Mouse (Mus musculus) heart, embryonic 14.5 days (tissue): ENCODE results near the gene Ykt6. TPM values are rescaled to one million over a fixed set of nuclear protein-coding genes. Genes with fewer than 3 reads are reported as not detected.
"Not testable (repeated sequence)": the region's sequence is repeated elsewhere in the genome, so short reads cannot be mapped to it uniquely, and the experiment has no call there.

Experiments used
- ATAC-seq: fragments of 200-750 bp; cut with Nextera tagmentation; 2 replicates; pipeline ENCODE4 v1.8.0; 2017; ENCODE audit warnings: low read depth, moderate TSS enrichment; ENCODE audit not compliant: insufficient number of reproducible peaks, insufficient read depth, low FRiP score
- H3K27ac ChIP-seq, 2 experiments: fragments of 200-500 bp in 1 of 2; fragments of 300-500 bp in 1 of 2; sonication (generic) in 1 of 2; replicated peaks in 1 of 2; 2 replicates each; pipeline ENCODE4 v1.5.1; 2012 to 2014; ENCODE audit warnings: low read depth in 2 of 2, low read length in 2 of 2, control low read depth in 1 of 2, mild to moderate bottlenecking in 1 of 2, mixed read lengths in 1 of 2; ENCODE audit not compliant: control insufficient read depth in 1 of 2, insufficient read depth in 1 of 2
- H3K27me3 ChIP-seq: fragments of 300-500 bp; sonication (generic); 2 replicates; pipeline ENCODE4 v1.6.1; 2014; ENCODE audit warnings: mild to moderate bottlenecking, low read length, control low read depth; ENCODE audit not compliant: control insufficient read depth, insufficient read depth
- H3K36me3 ChIP-seq: fragments of 300-500 bp; sonication (generic); 2 replicates; pipeline ENCODE4 v1.6.1; 2014; ENCODE audit warnings: mild to moderate bottlenecking, control low read depth, low read length, mixed read lengths; ENCODE audit not compliant: control insufficient read depth, insufficient read depth
- H3K4me1 ChIP-seq, 2 experiments: fragments of 200-500 bp in 1 of 2; fragments of 300-500 bp in 1 of 2; sonication (generic) in 1 of 2; 2 replicates each; pipeline ENCODE4 v1.6.1; 2012 to 2014; ENCODE audit warnings: low read length in 2 of 2, control low read depth in 1 of 2, mixed read lengths in 1 of 2; ENCODE audit not compliant: control insufficient read depth in 2 of 2, insufficient read depth in 2 of 2
- H3K4me2 ChIP-seq: fragments of 300-500 bp; sonication (generic); 2 replicates; pipeline ENCODE4 v1.6.1; 2014; ENCODE audit warnings: mild to moderate bottlenecking, low read length
- H3K4me3 ChIP-seq, 2 experiments: fragments of 200-500 bp in 1 of 2; fragments of 300-500 bp in 1 of 2; sonication (generic) in 1 of 2; 2 replicates each; pipeline ENCODE4 v1.5.1; 2012 to 2014; ENCODE audit warnings: low read length in 2 of 2, mild to moderate bottlenecking in 2 of 2, control low read depth in 1 of 2, low read depth in 1 of 2, moderate library complexity in 1 of 2; ENCODE audit not compliant: control insufficient read depth in 1 of 2, insufficient read depth in 1 of 2
- H3K9ac ChIP-seq: fragments of 300-500 bp; sonication (generic); 2 replicates; pipeline ENCODE4 v1.6.1; 2014; ENCODE audit warnings: mild to moderate bottlenecking, low read length
- H3K9me3 ChIP-seq: fragments of 300-500 bp; sonication (generic); 2 replicates; pipeline ENCODE4 v1.6.1; 2016; ENCODE audit warnings: low read length, control low read depth; ENCODE audit not compliant: control insufficient read depth
- WGBS: fragments of 180-500 bp; shearing (Covaris S2); extraction: QIAGEN DNeasy Blood & Tissue Kit; methylation state at CpG from one replicate; pipeline ENCODE4 v1.1.7; 2014; 5-methylcytosine and 5-hydroxymethylcytosine counted together
- polyA plus RNA-seq: library from polyadenylated mRNA; unstranded; fragments of >200 nt; fragmentation: Nextera tagmentation; extraction: Ambion mirVana; gene quantifications from 2 replicates; pipeline ENCODE4 v1.2.1, GENCODE M21; 2014

The Ykt6 gene
- polyA plus RNA-seq, 1 experiment from 2014 or later: 19.1 TPM

- Histone ChIP-seq H3K4me2 (no peak overlapping the region), H3K27ac (no peak overlapping the region), H3K9me3 (no peaks in the 10 kb centered on the region), H3K4me3 (no peak overlapping the region), H3K27me3 (no peaks in the 10 kb centered on the region), H3K36me3 (no peaks in the 10 kb centered on the region), H3K9ac (no peak overlapping the region), H3K4me1 (no peaks in the 10 kb centered on the region)
- WGBS: 83% methylated on average over 3 of the region's 3 CpGs
- no peak for ATAC-seq
Observed at GRCm38 (mm10) chr11:5926696-5927220, 28.7 kb upstream of the Ykt6 start.

GRCm38 (mm10) chr11:5930578-5930977, 24.9 kb upstream of the Ykt6 start:
- WGBS: 81% methylated on average over 1 of the region's 1 CpGs
- ATAC-seq: no peak
- no peak overlapping the region for H3K4me3 ChIP-seq
- H3K4me1 ChIP-seq: no peaks in the 10 kb centered on the region
- H3K4me2 ChIP-seq: no peak overlapping the region
- H3K36me3 ChIP-seq: no peaks in the 10 kb centered on the region
- no peak overlapping the region for H3K9ac ChIP-seq
- 0 out of 2 replicates have a peak, but pooled peaks cover 4% of the 10 kb centered on the region for H3K9me3 ChIP-seq
- no peak overlapping the region for H3K27ac ChIP-seq
- no peaks in the 10 kb centered on the region for H3K27me3 ChIP-seq

GRCm38 (mm10) chr11:5931947-5932346, 23.5 kb upstream of the Ykt6 start:
- not testable (repeated sequence) for H3K4me1 ChIP-seq, H3K9me3 ChIP-seq, H3K4me3 ChIP-seq, H3K27me3 ChIP-seq, H3K27ac ChIP-seq, H3K4me2 ChIP-seq, H3K9ac ChIP-seq, ATAC-seq, H3K36me3 ChIP-seq
- 90% methylated on average over 6 of the region's 6 CpGs for WGBS

GRCm38 (mm10) chr11:5934531-5934930, 21.0 kb upstream of the Ykt6 start:
- H3K27ac ChIP-seq, H3K27me3 ChIP-seq, H3K4me2 ChIP-seq, ATAC-seq, H3K36me3 ChIP-seq, H3K9ac ChIP-seq, H3K4me1 ChIP-seq, H3K4me3 ChIP-seq, H3K9me3 ChIP-seq: not testable (repeated sequence)
- 80% methylated on average over 11 of the region's 11 CpGs for WGBS

- H3K27ac ChIP-seq: no peak overlapping the region
- no peak overlapping the region for H3K4me3 ChIP-seq
- H3K36me3 ChIP-seq: no peaks in the 10 kb centered on the region
- no peak for ATAC-seq
- 74% methylated on average over 6 of the region's 6 CpGs for WGBS
- no peak overlapping the region for H3K4me2 ChIP-seq
- no peak overlapping the region for H3K9ac ChIP-seq
- no peaks in the 10 kb centered on the region for H3K4me1 ChIP-seq
- no peaks in the 10 kb centered on the region for H3K9me3 ChIP-seq
- H3K27me3 ChIP-seq: no peaks in the 10 kb centered on the region
Observed at GRCm38 (mm10) chr11:5942966-5943365, 12.5 kb upstream of the Ykt6 start.

- Histone ChIP-seq H3K27me3 (no peaks in the 10 kb centered on the region), H3K4me3 (no peak overlapping the region), H3K36me3 (no peaks in the 10 kb centered on the region), H3K4me2 (no peak overlapping the region), H3K4me1 (peaks cover 4 to 14% of the 10 kb centered on the region in 2 experiments; a peak in 3 of 4 replicates), H3K9ac (no peak overlapping the region), H3K27ac (no peak overlapping the region), H3K9me3 (no peaks in the 10 kb centered on the region)
- 81% methylated on average over 2 of the region's 2 CpGs for WGBS
- ATAC-seq: no peak
Observed at GRCm38 (mm10) chr11:5945096-5945495, 10.4 kb upstream of the Ykt6 start.

- H3K9me3 ChIP-seq: no peaks in the 10 kb centered on the region
- no peak overlapping the region for H3K9ac ChIP-seq
- H3K4me3 ChIP-seq: no peak overlapping the region
- H3K4me2 ChIP-seq: no peak overlapping the region
- no peak overlapping the region for H3K27ac ChIP-seq
- H3K4me1 ChIP-seq: peaks cover 7 to 27% of the 10 kb centered on the region in 2 experiments
- no peaks in the 10 kb centered on the region for H3K36me3 ChIP-seq
- no peaks in the 10 kb centered on the region for H3K27me3 ChIP-seq
- WGBS: 56% methylated on average over 4 of the region's 4 CpGs
- ATAC-seq: no peak
Observed at GRCm38 (mm10) chr11:5947796-5948195, 7.7 kb upstream of the Ykt6 start.

- ATAC-seq: no peak
- H3K36me3 ChIP-seq: no peaks in the 10 kb centered on the region
Observed at GRCm38 (mm10) chr11:5948546-5949250, 6.8 kb upstream of the Ykt6 start.

More at GRCm38 (mm10) chr11:5948546-5949250, 6.8 kb upstream of the Ykt6 start:
- H3K27me3 ChIP-seq: no peaks in the 10 kb centered on the region
- H3K9me3 ChIP-seq: no peaks in the 10 kb centered on the region
- no peak overlapping the region for H3K27ac ChIP-seq
- no peak overlapping the region for H3K9ac ChIP-seq
- no peak overlapping the region for H3K4me2 ChIP-seq
- peaks cover 7 to 30% of the 10 kb centered on the region in 2 experiments for H3K4me1 ChIP-seq
- 57% methylated on average over 8 of the region's 10 CpGs for WGBS
- no peak overlapping the region for H3K4me3 ChIP-seq
